Mouse (Mus musculus): ENCODE measurements at regions not wholly inside any gene's neighbourhood (a gene's known extent, or its start where the extent isn't known, plus 50 kb on each side); places are given as distances from the start of the nearest gene placed in this dataset.
A peak's percentile ranks its signal among the peaks of the same experiment; 100 is the strongest.

DNA sequence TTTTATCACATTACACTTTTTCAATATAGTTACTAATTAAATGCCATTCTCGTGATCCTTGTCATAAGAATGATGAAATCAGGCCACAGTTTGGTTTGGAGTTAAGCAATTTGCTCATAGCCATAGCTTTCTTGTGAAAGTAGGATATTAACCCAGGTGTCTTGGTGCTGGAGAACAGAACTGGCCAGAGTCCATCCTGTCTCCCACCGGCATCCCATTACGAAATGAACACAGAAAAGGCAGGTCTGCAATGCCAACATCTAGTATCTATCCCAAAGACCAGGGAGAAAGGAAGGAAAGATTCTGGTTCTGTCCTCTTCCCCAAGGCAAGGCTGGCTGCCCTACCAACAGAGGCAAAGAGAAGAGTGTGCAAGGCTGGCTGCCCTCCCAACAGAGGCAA lies 61.6 kb upstream of the Avpr1a start:
- Histone ChIP-seq H3K4me3 (no peak overlapping the region), H3K27ac (no peak overlapping the region)
- intact Hi-C loops (cut with DNase I) = no loop called here
- DNase-seq = no peak
- TF ChIP-seq CTCF (IDR thresholded peaks at IDR 0.05) = no peak

DNA sequence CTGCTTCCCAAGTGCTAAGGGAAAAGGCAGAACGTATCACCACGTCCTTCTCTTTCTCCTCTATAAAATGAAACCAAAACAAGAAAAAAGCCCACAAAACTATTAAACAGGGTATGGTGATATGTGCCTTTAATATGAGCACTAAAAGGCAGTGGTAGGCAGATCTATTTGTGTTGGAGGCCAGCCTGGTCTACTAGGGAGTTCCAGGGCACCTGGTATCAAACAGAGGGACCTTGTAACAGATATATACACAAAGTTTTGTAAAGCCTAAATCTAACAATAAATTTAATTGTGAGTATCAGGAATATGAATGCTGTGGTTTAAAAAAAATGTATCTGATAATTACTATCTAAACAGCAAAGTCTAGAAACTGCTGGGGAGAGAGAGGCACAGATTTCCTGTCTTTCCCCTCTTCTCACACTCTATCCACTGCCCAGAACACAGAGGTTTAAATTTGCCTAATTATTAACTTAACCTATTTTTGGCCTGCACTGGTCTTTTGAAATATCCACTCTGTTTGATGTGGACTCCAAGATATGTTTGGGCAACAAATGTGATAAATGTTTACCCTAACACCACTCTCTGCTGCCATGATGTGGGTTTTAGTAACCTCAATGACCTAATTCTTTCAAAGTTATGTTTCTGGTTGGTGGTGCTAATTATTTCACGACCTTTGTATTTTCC lies 68.5 kb upstream of the Avpr1a start:
- intact Hi-C loops (cut with DNase I) = no loop called here
- no peak for TF ChIP-seq CTCF (IDR thresholded peaks at IDR 0.05)
- H3K4me3 ChIP-seq = no peak overlapping the region
- H3K27ac ChIP-seq = no peak overlapping the region
- DNase-seq = no peak

DNA sequence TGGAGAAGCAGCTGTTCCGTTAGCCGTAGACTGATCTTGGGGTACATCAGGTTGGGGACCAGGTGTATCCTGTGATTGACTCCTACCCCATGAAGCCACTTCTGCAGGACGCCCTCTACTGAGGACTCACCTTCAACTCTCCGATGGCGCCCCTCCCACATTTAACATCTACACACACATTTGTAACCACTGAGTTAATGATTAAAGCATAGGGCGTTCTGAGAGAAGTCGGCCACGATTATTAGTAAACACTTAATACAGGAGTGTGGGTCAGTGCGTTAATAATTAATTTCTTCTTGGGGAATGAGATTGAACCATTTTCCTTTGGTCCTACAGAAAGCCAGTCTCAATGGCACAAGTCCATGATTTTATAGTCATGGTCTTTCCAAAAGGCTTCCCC lies 105.0 kb upstream of the Avpr1a start:
- no peak for DNase-seq
- intact Hi-C loops (cut with DNase I) = no loop called here
- TF ChIP-seq CTCF (IDR thresholded peaks at IDR 0.05) = no peak
- no peak overlapping the region for H3K27ac ChIP-seq
- no peak overlapping the region for H3K4me3 ChIP-seq

DNA sequence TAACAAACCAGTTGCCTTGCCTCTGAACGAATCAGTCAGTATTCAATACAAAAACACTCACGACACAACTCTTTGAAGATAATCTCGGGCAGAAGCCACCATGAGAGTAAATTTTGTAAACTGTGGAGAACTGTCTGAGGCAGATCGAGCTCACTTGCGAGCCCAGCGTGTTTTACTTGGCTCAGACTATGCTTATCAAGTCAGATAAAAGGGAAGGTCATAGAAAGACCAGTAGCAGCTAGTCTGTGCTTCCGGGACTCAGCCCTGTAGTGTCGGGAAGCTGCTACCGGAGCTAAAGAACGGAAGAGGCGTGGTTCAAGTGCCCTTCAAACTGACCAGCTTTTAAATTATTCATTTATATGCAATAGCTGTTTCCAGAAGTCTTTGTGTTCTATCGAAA lies 105.9 kb upstream of the Avpr1a start:
- intact Hi-C loops (cut with DNase I) = no loop called here
- Histone ChIP-seq H3K27ac (no peak overlapping the region), H3K4me3 (no peak overlapping the region)
- no peak for DNase-seq
- TF ChIP-seq CTCF (IDR thresholded peaks at IDR 0.05) = no peak

DNA sequence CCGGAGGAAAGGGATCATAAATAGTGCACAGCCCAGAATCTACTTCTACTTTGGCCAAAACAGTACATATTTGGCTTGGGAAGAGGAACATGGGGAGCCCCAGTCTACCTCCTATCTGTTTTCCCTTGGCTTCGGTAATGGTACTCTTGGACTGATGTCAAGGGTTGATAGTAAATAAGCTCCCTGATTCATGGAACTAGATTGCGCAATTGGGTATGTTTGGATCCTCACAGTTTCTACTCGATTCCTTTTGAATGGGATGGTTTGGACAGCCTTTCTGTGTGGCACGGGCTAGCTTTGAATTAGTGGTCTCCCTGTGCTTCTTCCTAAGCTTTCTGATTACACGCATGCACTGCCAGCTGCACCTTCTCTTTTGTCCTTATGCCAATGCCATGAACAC lies 121.4 kb upstream of the Avpr1a start:
- TF ChIP-seq CTCF (IDR thresholded peaks at IDR 0.05) = no peak
- H3K27ac ChIP-seq = no peak overlapping the region
- intact Hi-C loops (cut with DNase I) = no loop called here
- DNase-seq = no peak
- H3K4me3 ChIP-seq = no peak overlapping the region

DNA sequence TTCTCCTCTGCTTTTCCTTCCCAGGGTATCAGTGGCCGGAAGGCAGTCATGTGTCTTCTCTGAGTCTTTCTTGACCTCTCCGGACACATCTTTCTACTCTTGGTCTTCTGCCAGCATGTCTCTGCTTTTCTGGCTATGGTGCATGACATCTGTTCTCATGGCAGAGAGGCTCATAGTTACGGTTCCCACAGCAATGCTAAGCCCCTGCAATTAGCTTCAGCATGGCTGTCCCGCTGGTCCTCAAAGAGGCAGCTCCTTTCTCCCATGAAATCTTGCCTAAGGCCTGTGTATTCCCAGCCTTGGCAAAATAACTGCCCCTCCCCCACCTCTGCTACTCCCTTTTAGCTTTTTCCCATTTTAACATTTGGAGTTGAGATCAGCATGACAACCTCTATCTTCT lies 129.4 kb upstream of the Avpr1a start:
- intact Hi-C loops (cut with DNase I) = no loop called here
- Histone ChIP-seq H3K27ac (no peak overlapping the region), H3K4me3 (no peak overlapping the region)
- TF ChIP-seq CTCF (IDR thresholded peaks at IDR 0.05) = no peak
- DNase-seq = peak; percentile 22

DNA sequence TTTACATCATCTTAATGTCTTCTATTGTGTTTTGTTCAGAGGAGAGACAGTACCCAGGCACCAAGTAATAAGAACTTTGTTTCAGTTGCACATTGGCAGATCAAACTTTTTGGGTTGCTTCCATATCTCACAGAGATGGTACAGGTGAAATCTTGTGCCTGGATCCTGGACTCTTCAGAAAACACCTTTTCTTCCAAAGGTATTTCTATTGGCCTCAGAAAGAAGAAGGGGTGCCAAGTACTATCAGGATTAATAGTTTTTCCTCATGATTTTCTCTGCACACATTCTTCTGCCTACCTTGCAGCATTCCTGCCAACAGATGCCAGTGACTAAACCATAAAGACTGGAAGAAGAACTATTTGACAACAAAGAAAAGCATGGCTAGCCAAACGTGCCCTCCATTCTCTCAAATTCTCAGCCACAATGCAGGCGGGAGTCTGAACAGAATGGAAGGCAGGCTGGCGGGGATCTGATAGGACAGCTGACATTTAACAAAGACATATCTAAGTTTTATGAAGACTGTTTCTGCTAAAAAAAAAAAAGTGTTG lies 137.6 kb upstream of the Avpr1a start:
- no peak for TF ChIP-seq CTCF (IDR thresholded peaks at IDR 0.05)
- intact Hi-C loops (cut with DNase I) = no loop called here
- Histone ChIP-seq H3K4me3 (no peak overlapping the region), H3K27ac (no peak overlapping the region)
- no peak for DNase-seq

DNA sequence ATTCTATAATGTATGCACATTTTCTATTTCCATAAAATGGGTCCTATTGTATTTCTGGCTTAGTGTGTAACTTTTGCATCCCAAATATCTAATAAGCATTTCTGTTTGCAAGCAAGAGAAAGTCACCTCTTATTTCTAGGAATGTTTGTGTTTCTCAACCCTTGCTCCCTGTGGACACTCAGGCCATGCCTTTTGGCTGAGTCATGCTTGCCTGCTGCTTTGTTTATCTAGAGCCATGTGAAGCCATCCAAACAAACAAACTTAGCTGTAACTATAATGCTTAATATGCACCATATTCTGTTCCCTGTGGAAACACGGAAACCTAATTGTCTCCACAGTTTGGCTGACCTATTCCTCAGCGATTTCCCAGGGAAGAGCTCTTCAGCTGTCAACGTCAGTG lies 139.6 kb upstream of the Avpr1a start:
- no peak overlapping the region for H3K27ac ChIP-seq
- TF ChIP-seq CTCF (IDR thresholded peaks at IDR 0.05) = no peak
- intact Hi-C loops (cut with DNase I) = no loop called here
- no peak overlapping the region for H3K4me3 ChIP-seq
- peak; percentile 53 for DNase-seq

DNA sequence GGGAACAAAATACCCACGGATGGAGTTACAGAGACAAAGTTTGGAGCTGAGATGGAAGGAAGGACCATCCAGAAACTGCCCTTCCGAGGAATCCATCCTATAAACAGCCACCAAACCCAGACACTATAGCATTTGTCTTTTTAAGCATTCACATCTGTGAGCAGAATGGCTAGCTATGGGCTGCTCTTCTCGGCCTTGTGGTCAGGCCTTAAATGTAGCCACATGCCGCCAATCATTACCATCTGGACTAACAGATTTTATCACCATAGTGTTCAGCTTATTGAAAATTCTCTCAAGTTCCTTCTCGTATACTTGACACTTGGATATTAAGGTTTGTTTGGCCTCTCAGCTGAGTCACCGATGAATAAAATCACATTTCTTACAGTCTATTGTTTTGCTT lies 146.0 kb upstream of the Avpr1a start:
- TF ChIP-seq CTCF (IDR thresholded peaks at IDR 0.05) = no peak
- no peak for DNase-seq
- intact Hi-C loops (cut with DNase I) = no loop called here
- no peak overlapping the region for H3K4me3 ChIP-seq
- H3K27ac ChIP-seq = no peak overlapping the region

DNA sequence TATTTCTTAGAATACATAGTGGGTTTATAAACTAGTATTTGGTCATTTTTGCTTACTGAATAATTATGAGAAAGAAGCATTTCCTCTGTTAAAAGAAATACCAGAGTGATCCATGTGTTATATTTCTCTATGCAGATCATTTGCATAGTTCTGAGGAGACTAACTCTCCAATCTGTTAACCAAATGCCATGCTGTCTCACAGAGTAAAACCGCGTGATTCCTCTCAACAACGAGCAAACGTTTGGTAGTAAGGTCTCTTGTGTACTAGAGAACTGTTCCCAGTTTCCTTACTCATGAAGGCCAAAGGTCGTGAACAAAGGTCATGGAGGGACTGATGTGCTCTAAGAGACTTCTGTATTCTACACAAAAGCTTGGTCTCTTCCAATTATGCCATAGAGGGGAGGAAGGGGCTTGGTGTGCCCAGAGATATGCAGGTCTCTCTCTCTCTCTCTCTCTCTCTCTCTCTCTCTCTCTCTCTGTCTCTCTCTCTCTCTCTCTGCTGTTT lies 152.3 kb upstream of the Avpr1a start:
- intact Hi-C loops (cut with DNase I) = no loop called here
- no peak for TF ChIP-seq CTCF (IDR thresholded peaks at IDR 0.05)
- DNase-seq = no peak
- Histone ChIP-seq H3K27ac (no peak overlapping the region), H3K4me3 (no peak overlapping the region)

DNA sequence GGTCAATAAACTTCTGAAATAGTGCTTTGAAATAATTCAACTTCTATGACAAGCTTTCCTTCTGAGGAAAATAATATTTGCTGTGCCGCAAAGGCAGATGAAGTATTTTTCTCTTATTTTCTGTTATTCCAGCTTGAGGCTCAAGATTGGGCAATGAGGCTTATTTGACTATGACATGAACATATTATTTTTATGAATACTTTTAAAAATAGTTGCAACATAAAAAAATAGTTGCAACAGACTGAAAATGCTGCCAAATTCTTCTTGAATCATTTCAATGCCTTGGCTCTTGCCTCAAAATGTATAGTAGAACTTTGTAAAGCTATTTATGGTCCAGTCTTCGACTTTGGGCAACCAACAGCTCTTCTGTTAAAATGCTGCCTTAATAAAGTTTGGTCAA lies 156.7 kb upstream of the Avpr1a start:
- Histone ChIP-seq H3K4me3 (no peak overlapping the region), H3K27ac (peak overlapping the region; percentile 46)
- no peak for TF ChIP-seq CTCF (IDR thresholded peaks at IDR 0.05)
- intact Hi-C loops (cut with DNase I) = no loop called here
- DNase-seq = no peak

DNA sequence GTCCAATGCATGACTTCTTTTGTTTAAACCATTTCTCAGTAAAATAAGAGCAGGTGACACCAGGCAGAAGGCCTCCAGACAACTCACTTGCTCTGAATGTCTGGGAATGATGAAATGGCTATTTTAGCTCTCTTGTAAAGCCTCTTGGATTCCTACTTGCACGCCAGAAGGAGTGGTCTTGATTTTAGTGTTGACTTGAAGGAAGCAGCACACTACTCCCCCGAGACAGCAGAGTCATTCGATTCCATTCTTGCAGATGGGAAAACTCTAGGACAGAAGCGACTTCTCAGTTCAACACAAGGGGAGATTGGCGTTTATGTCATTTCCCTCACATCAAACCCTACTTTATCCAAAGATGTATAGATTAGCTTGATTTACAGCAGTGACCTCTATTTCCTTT lies 157.2 kb upstream of the Avpr1a start:
- TF ChIP-seq CTCF (IDR thresholded peaks at IDR 0.05) = no peak
- H3K27ac ChIP-seq = peak overlapping the region; percentile 46; the same call in 1 of the 2 replicates
- peak; percentile 22 for DNase-seq
- intact Hi-C loops (cut with DNase I) = no loop called here
- no peak overlapping the region for H3K4me3 ChIP-seq

DNA sequence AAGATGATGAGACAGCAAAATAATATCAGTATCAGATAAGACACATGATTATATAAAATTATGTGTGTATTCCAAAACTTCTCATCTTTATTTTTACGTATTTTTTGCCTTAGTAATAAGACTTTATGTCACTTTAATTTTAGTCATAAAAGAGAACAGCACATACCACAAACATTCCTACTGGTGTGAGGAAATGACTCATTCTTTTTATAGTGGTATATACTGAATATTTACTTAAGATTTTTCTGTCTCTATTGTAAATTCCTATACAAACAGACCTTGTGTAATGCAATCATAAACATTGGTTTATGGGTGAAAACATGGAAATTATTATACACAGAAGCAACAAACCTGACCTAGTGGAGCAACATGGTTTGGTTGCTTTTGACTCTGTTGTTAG lies 173.4 kb upstream of the Avpr1a start:
- TF ChIP-seq CTCF (IDR thresholded peaks at IDR 0.05) = no peak
- no peak for DNase-seq
- intact Hi-C loops (cut with DNase I) = no loop called here
- no peak overlapping the region for H3K27ac ChIP-seq
- H3K4me3 ChIP-seq = no peak overlapping the region

DNA sequence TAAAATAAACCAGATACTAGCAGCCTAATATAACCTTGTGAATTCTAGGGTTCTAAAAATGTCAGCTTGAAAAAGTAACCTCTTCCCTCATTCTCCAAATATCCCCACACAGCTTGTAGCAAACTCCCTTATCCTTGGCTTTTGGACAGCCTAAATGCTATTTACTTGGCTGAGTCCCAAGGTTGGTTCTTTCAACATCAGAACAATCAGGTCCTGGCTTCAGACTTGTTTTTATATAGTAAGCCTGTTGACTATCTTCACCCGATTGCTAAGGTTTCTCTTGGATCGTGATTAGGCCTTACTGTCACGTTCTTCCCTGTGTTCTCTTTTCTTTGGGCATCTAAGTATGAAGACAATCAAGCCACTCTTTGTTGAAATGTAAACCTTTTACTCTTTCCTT lies 174.1 kb upstream of the Avpr1a start:
- Histone ChIP-seq H3K27ac (no peak overlapping the region), H3K4me3 (no peak overlapping the region)
- no peak for DNase-seq
- TF ChIP-seq CTCF (IDR thresholded peaks at IDR 0.05) = no peak
- intact Hi-C loops (cut with DNase I) = no loop called here
